Mouse (Mus musculus) heart, adult 8-10 months (tissue): ENCODE data around the gene Olfr653. TPM values are rescaled to one million over a fixed set of nuclear protein-coding genes. Genes with fewer than 3 reads are reported as not detected.

Experiments
- DNase-seq: peaks from one replicate; pipeline ENCODE4 v3.0.0; 2022; ENCODE audit warnings: low spot score
- total RNA-seq, 4 experiments: library from RNA; stranded (reverse); gene quantifications; 2 replicates each; pipeline ENCODE4 v1.2.4; 2022

Gene Olfr653
- total RNA-seq = not detected

- DNase-seq = no peak
These were observed at the start of gene Olfr653 for GRCm38 (mm10) chr7:104577014-104577413. TSS of gene Olfr653 (plus strand) at chr7:104577314.

GRCm38 (mm10) chr7:104549833-104550232, 27.3 kb upstream of the Olfr653 start, which contains the start of gene Olfr651:
TSS of gene Olfr651 (plus strand) at chr7:104550133.
- no peak for DNase-seq

GRCm38 (mm10) chr7:104552700-104553099, 24.4 kb upstream of the Olfr653 start:
- DNase-seq = no peak

GRCm38 (mm10) chr7:104560601-104561000, 16.5 kb upstream of the Olfr653 start, which contains the start of gene Olfr652:
TSS of gene Olfr652 (plus strand) at chr7:104560901.
- no peak for DNase-seq

- DNase-seq = no peak
These were observed 3.7 kb downstream of the Olfr653 start for GRCm38 (mm10) chr7:104580846-104581245.

- DNase-seq = no peak
These were observed 4.3 kb downstream of the Olfr653 start for GRCm38 (mm10) chr7:104581429-104581828.

- DNase-seq = no peak
These were observed 9.6 kb downstream of the Olfr653 start, which contains the start of gene Olfr654 for GRCm38 (mm10) chr7:104586725-104587124. TSS of gene Olfr654 (plus strand) at chr7:104587025.

- no peak for DNase-seq
These were observed 11.2 kb downstream of the Olfr653 start for GRCm38 (mm10) chr7:104588274-104588673.

GRCm38 (mm10) chr7:104601679-104602078, 24.6 kb downstream of the Olfr653 start, which contains the start of gene Olfr655:
TSS of gene Olfr655 (minus strand) at chr7:104601779.
- DNase-seq = no peak

- DNase-seq = peak; percentile 4
These were observed 26.1 kb downstream of the Olfr653 start for GRCm38 (mm10) chr7:104603173-104603572.

- no peak for DNase-seq
These were observed 27.6 kb downstream of the Olfr653 start for GRCm38 (mm10) chr7:104604727-104605126.

GRCm38 (mm10) chr7:104613655-104614054, 36.5 kb downstream of the Olfr653 start, which contains the start of gene Olfr656:
TSS of gene Olfr656 (plus strand) at chr7:104613955.
- no peak for DNase-seq

- DNase-seq = no peak
These were observed 47.4 kb downstream of the Olfr653 start, which contains the start of gene Olfr657 for GRCm38 (mm10) chr7:104624494-104624893. TSS of gene Olfr657 (plus strand) at chr7:104624794.

Other genes with a start within 250 kb of the Olfr653 start
- gene Trim34b, start 247.8 kb upstream of the Olfr653 start, total RNA-seq = under 1 TPM in 2 of 4 experiments, not detected in 2; 0.16 to 0.17 TPM
- gene Trim12c, start 224.0 kb upstream of the Olfr653 start, total RNA-seq = 1 to 10 TPM; 3.6 to 5.8 (median 5.0) TPM
- under 1 TPM in 1 of 4 experiments, not detected in 3; 0.23 TPM for gene Trim30b, start 207.4 kb upstream of the Olfr653 start, total RNA-seq
- gene Trim30c, start 176.5 kb upstream of the Olfr653 start, total RNA-seq = under 1 TPM in 1 of 4 experiments, not detected in 3; 0.34 TPM
- gene Trim30a, start 112.1 kb upstream of the Olfr653 start, total RNA-seq = 1 to 10 TPM; 3.4 to 4.2 (median 3.5) TPM
- gene Trim30d, start 69.5 kb upstream of the Olfr653 start, total RNA-seq = 1 to 10 TPM in 1 of 4 experiments, under 1 TPM in 3; 0.65 to 1.1 (median 0.75) TPM
- gene Olfr651, start 27.2 kb upstream of the Olfr653 start, total RNA-seq = not detected
- not detected for gene Olfr652, start 16.4 kb upstream of the Olfr653 start, total RNA-seq
- not detected for gene Olfr654, start 9.7 kb downstream of the Olfr653 start, total RNA-seq
- not detected for gene Olfr655, start 24.5 kb downstream of the Olfr653 start, total RNA-seq
- not detected for gene Olfr656, start 36.6 kb downstream of the Olfr653 start, total RNA-seq
- gene Olfr657, start 47.5 kb downstream of the Olfr653 start, total RNA-seq = not detected
- gene Olfr658, start 70.0 kb downstream of the Olfr653 start, total RNA-seq = not detected
- not detected for gene Olfr659, start 89.4 kb downstream of the Olfr653 start, total RNA-seq
- not detected for gene Olfr661, start 109.2 kb downstream of the Olfr653 start, total RNA-seq
- not detected for gene Usp17le, start 200.2 kb downstream of the Olfr653 start, total RNA-seq